Mouse (Mus musculus) forebrain, embryonic 15.5 days (tissue): ENCODE data around the gene Cyp21a1. TPM values are rescaled to one million over a fixed set of nuclear protein-coding genes. Genes with fewer than 3 reads are reported as not detected.
"Not testable (repeated sequence)": the region's sequence is repeated elsewhere in the genome, so short reads cannot be mapped to it uniquely, and the experiment has no call there.

ENCODE experiments used
- ATAC-seq: fragments of 200-750 bp; cut with Nextera tagmentation; replicated peaks from 2 replicates; pipeline ENCODE4 v1.8.0; 2017; ENCODE audit warnings: mild to moderate bottlenecking, moderate TSS enrichment, moderate library complexity
- H3K27ac ChIP-seq: fragments of 300-500 bp; sonication (generic); replicated peaks from 2 replicates; pipeline ENCODE4 v1.5.1; 2015; ENCODE audit warnings: mild to moderate bottlenecking, inconsistent platforms
- H3K27me3 ChIP-seq: fragments of 300-500 bp; sonication (generic); 2 replicates; pipeline ENCODE4 v1.6.1; 2015; ENCODE audit warnings: inconsistent platforms
- H3K36me3 ChIP-seq: fragments of 300-500 bp; sonication (generic); 2 replicates; pipeline ENCODE4 v1.6.1; 2015; ENCODE audit warnings: mild to moderate bottlenecking, inconsistent platforms
- H3K4me1 ChIP-seq: fragments of 300-500 bp; sonication (generic); 2 replicates; pipeline ENCODE4 v1.6.1; 2015; ENCODE audit warnings: inconsistent platforms
- H3K4me2 ChIP-seq: fragments of 300-500 bp; sonication (generic); replicated peaks from 2 replicates; pipeline ENCODE4 v1.6.1; 2015; ENCODE audit warnings: mild to moderate bottlenecking, inconsistent platforms
- H3K4me3 ChIP-seq: fragments of 300-500 bp; sonication (generic); 2 replicates; pipeline ENCODE4 v1.5.1; 2015; ENCODE audit warnings: mild to moderate bottlenecking, inconsistent platforms
- H3K9ac ChIP-seq: fragments of 300-500 bp; sonication (generic); replicated peaks from 2 replicates; pipeline ENCODE4 v1.6.1; 2015; ENCODE audit warnings: mild to moderate bottlenecking, inconsistent platforms
- H3K9me3 ChIP-seq: fragments of 300-500 bp; sonication (generic); 2 replicates; pipeline ENCODE4 v1.6.1; 2016; ENCODE audit warnings: inconsistent platforms
- WGBS: fragments of 180-500 bp; shearing (Covaris S2); methylation state at CpG from one replicate; pipeline ENCODE4 v1.1.7; 2015; ENCODE audit warnings: mixed read lengths; 5-methylcytosine and 5-hydroxymethylcytosine counted together
- polyA plus RNA-seq: library from polyadenylated mRNA; unstranded; fragments of >200 nt; fragmentation: Nextera tagmentation; extraction: Ambion mirVana; gene quantifications from 2 replicates; pipeline ENCODE4 v1.2.1, GENCODE M21; 2015

Gene Cyp21a1
- polyA plus RNA-seq: not detected in 2 replicates

DNA sequence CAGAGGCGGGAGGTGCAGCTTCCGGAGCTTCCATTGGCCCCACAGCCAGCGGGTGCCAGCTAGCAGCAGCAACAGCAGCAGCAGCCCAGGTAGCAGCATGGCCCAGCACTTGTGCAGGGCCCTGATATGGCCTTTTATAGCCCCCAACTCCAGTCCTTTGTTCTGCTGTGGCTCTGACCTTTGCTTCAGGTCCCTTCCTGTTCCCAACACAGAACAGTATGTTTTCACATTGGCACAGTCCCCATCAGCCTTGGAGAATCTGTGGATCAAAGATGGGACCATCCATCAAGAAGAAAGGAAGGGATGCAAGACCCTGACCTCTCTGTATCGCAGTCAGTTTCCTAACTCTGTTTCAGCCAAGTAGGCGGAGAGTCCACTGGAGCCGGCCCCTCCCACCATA, at the start of gene Cyp21a1:
Gene Cyp21a1, minus strand, starts transcription at position 261 of the 400 bp plus-strand sequence.
- WGBS: 86% methylated on average over 5 of the region's 6 CpGs
- not testable (repeated sequence) for H3K9me3 ChIP-seq, H3K36me3 ChIP-seq, H3K4me3 ChIP-seq, H3K4me2 ChIP-seq, H3K27ac ChIP-seq, H3K27me3 ChIP-seq, H3K4me1 ChIP-seq, ATAC-seq, H3K9ac ChIP-seq

DNA sequence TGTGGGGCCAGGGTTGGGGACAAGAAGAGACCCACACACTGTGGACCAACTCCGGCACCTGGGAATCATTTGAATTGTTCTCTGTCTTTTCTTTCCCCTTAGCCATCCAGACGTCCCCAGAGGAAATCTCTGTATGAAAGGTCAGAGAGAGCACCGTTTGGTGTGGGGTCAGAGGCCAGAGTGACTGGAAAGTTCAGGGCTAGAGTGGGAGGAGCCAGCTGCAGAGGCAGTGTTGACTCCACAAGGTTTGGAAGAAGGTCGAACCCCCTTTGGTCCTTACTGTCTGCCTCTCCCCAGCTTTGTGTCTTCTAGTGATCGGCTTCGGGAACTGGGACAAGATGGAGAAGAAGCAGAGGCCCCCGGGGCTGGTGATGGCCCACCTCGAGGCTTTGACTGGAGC, 49.1 kb upstream of the Cyp21a1 start:
- WGBS: 81% methylated on average over 8 of the region's 8 CpGs
- no peak overlapping the region for H3K9ac ChIP-seq
- peaks cover 29% of the 10 kb centered on the region for H3K4me1 ChIP-seq
- peaks cover 40% of the 10 kb centered on the region for H3K36me3 ChIP-seq
- H3K9me3 ChIP-seq: no peaks in the 10 kb centered on the region
- H3K27ac ChIP-seq: no peak overlapping the region
- no peaks in the 10 kb centered on the region for H3K27me3 ChIP-seq
- ATAC-seq: no peak
- H3K4me3 ChIP-seq: no peak overlapping the region
- H3K4me2 ChIP-seq: no peak overlapping the region

DNA sequence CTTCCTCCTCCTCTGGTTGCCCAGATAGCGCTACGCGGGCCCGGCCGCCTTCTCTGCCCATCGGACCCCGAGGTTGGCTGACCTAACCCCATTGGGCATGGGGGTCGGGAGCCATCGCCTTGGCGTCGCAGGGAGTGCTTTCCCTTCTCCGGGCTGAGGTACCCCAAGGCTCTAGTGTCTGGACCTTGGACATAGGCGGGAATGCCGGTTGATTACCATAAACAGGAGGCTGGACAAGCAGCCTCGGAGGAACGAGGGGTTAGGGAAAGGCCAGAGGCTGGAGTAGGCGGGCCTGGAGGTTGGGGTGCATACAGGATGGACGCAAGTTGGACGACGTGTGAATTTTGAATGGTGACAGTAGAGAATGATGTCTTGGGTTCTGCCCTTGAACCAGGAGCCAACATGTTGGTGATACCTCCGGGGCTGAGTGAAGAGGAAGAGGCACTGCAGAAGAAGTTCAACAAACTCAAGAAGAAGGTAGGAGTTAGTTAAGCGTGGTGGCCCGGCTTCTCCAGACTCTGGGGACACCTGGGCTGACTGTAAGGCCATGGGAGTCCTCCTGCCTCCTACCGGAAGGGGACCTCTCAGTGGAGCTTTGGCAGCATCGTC, 46.3 kb upstream of the Cyp21a1 start:
- H3K9ac ChIP-seq: peak overlapping the region; percentile 87
- peak overlapping the region; percentile 88 for H3K4me3 ChIP-seq
- peaks cover 29% of the 10 kb centered on the region for H3K4me1 ChIP-seq
- peak overlapping the region; percentile 55; the same call in 1 of the 2 replicates for H3K27ac ChIP-seq
- H3K9me3 ChIP-seq: no peaks in the 10 kb centered on the region
- peak overlapping the region; percentile 97 for H3K4me2 ChIP-seq
- peak; percentile 51; the same call in 1 of the 2 replicates for ATAC-seq
- peaks cover 53% of the 10 kb centered on the region for H3K36me3 ChIP-seq
- no peaks in the 10 kb centered on the region for H3K27me3 ChIP-seq
- 1% methylated on average over 25 of the region's 25 CpGs for WGBS

DNA sequence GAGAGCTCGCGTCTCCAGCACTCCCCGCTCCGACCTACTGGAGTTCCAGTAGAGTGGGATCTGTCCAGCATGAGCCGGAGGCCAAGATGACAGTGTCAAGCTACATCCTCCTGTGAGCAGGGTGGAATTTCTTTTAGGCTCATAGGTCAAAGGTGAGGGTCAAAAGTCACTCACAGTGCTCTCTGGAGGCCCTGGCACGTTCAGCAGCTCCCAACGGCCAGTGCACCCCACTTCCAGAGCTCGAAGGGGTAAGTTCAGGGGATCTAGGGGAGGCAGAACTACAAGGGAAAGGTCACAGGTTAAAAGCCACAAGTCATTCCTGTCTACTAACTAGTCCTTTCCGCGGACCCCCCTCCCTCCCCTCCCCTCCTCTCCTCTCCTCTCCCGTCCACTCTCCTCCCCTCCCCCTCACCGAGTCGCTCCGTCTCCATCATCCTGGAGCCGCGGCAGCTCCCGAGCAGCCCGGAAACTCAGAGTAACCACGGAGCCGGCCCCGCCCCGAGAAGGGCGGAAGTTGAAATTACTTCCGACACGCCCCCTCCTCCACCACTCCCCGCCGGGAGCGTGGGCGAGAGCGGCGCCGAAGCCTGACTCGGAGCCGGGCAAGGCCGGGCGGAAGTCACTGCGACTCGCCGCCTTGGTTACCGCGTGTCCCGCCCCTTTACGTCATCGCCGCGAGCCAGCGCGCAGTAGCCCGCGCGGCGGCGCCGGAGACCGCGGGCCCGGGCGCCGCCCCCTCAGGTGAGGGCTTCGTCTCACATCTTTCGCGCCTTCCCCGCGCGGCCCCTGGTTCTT, 45.6 kb upstream of the Cyp21a1 start, which contains the start of the genes Skiv2l and Nelfe:
Gene Skiv2l, minus strand, starts transcription at position 489 of the 795 bp plus-strand sequence.
Gene Nelfe, plus strand, starts transcription at position 670 of the 795 bp plus-strand sequence.
- ATAC-seq: peak; percentile 98
- Histone ChIP-seq H3K27me3 (no peaks in the 10 kb centered on the region), H3K4me3 (peak within 1 kb of the TSS; percentile 88), H3K36me3 (peaks cover 55% of the 10 kb centered on the region), H3K4me2 (peak within 1 kb of the TSS; percentile 97), H3K9me3 (no peaks in the 10 kb centered on the region), H3K9ac (peak within 1 kb of the TSS; percentile 87), H3K27ac (peak within 1 kb of the TSS; percentile 55; the same call in 1 of the 2 replicates), H3K4me1 (peaks cover 29% of the 10 kb centered on the region)
- under 1% methylated on average over 61 of the region's 65 CpGs for WGBS

DNA sequence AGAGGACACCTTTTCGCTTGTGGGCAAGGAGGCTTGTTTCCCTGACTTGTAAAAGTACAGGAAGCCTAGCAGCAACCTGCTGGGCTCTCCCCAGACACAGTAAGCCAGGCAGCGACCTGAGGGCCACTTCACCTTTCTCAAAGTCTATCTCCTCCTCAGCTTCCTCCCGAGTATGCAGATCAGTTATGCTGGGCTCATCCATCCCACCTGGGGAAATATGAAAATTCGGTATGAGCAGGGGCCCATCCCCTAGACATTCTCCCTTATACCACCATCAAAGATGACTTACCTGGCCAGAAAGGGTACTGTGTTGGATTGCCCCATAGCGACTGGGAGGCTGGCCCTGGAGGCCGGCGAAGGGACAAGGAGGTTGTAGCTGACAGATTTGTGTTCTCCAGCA, 43.3 kb upstream of the Cyp21a1 start:
- peaks cover 55% of the 10 kb centered on the region for H3K36me3 ChIP-seq
- WGBS: 89% methylated on average over 7 of the region's 7 CpGs
- no peak overlapping the region for H3K4me2 ChIP-seq
- H3K9me3 ChIP-seq: no peaks in the 10 kb centered on the region
- peaks cover 29% of the 10 kb centered on the region for H3K4me1 ChIP-seq
- ATAC-seq: no peak
- no peaks in the 10 kb centered on the region for H3K27me3 ChIP-seq
- no peak overlapping the region for H3K9ac ChIP-seq
- no peak overlapping the region for H3K4me3 ChIP-seq
- H3K27ac ChIP-seq: no peak overlapping the region

DNA sequence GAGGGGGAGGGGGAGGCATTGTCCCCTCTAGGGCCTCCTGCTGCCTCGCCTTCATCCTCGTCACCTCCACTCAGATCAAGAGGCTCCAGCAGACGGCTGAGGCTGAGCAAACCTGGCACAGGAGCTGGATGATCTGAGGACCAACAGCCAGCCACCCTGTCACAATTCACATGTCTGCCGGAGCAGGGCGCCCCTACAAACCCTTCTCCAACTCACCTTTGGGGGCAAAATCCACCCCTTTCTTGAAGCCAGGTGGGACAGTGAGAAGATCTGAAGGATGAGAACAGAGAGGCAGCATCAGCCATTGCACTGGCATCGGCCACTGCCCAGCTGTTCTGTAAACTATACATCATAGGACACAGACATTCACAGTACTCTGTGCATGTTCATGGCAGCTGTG, 42.8 kb upstream of the Cyp21a1 start:
- 89% methylated on average over 6 of the region's 6 CpGs for WGBS
- peaks cover 54% of the 10 kb centered on the region for H3K36me3 ChIP-seq
- no peaks in the 10 kb centered on the region for H3K9me3 ChIP-seq
- H3K4me1 ChIP-seq: peaks cover 29% of the 10 kb centered on the region
- no peak overlapping the region for H3K4me2 ChIP-seq
- ATAC-seq: no peak
- H3K27ac ChIP-seq: no peak overlapping the region
- H3K27me3 ChIP-seq: no peaks in the 10 kb centered on the region
- H3K4me3 ChIP-seq: no peak overlapping the region
- no peak overlapping the region for H3K9ac ChIP-seq

DNA sequence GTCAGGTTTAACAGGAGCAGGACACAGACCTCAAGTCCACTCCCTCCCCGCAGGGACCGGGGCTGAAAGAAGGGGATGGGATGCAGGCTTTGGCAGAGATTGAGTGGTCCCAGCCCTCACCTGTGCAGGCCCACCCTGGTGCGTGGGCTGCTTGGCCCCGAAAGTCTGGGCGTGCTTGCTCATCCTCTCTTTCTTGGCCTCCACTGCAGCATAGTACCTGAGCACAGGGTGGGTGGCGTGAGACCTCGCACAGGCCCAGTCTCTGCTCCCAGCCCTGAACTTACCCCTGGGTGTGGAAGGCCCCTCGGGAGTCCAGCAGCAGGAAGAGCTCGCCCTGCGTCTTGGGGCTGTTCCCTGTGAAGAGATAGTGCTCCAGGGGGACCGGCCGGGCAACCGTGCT, 40.5 kb upstream of the Cyp21a1 start:
- ATAC-seq: no peak
- Histone ChIP-seq H3K4me3 (no peak overlapping the region), H3K36me3 (peaks cover 74% of the 10 kb centered on the region), H3K27me3 (no peaks in the 10 kb centered on the region), H3K4me2 (no peak overlapping the region), H3K27ac (no peak overlapping the region), H3K4me1 (peaks cover 12% of the 10 kb centered on the region), H3K9ac (no peak overlapping the region), H3K9me3 (no peaks in the 10 kb centered on the region)
- 93% methylated on average over 13 of the region's 13 CpGs for WGBS

DNA sequence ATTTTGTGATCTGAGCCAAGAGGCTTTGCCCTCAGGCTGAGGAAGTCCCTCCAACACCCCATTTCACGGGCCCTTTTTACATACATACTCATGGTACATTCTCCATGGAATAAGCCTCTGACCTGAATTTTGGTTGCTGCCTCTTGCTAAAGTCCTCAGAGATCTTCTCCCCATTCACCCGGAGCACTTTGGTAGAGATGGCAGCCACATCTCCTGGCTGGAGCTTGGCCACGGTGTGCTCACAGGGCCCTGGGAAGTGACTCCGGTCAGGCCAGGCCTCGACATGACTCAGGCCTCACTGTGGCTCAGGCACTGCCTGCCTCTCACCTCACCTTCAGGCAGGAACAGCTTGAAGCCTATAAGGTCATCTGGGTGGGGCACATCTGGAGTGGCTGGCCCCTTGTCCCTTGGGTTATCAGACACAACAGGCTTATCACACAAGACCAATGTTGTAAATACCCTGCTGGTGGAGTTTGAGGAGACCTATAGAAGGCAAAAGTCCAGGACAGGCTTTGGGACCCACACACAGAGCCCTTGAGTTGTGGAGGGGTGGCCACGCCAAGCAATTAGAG, 36.5 kb upstream of the Cyp21a1 start:
- H3K36me3 ChIP-seq: peaks cover 64% of the 10 kb centered on the region
- no peak overlapping the region for H3K9ac ChIP-seq
- H3K4me2 ChIP-seq: no peak overlapping the region
- H3K4me3 ChIP-seq: no peak overlapping the region
- peaks cover 21% of the 10 kb centered on the region for H3K4me1 ChIP-seq
- H3K27ac ChIP-seq: no peak overlapping the region
- no peaks in the 10 kb centered on the region for H3K9me3 ChIP-seq
- no peak for ATAC-seq
- 87% methylated on average over 6 of the region's 6 CpGs for WGBS
- no peaks in the 10 kb centered on the region for H3K27me3 ChIP-seq

DNA sequence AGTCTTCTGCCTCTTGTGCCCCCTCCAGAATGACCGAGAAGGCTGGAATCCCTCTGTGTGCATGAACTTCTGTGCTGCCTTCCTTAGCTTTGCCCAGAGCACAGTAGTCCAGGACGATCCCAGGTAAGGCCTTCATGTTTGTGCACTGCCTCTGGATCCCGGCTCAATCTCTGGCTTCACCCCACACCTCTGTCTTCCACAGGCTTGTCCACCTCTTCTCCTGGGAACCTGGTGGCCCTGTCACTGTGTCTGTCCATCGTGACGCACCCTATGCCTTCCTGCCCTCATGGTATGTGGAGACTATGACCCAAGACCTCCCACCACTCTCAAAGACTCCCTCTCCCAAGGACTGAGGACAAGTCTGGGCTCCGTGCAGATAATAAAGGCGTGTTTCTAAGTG, 34.4 kb upstream of the Cyp21a1 start:
- Histone ChIP-seq H3K27me3 (no peaks in the 10 kb centered on the region), H3K4me2 (no peak overlapping the region), H3K4me1 (peaks cover 30% of the 10 kb centered on the region), H3K4me3 (0 out of 2 replicates have a peak overlapping the region, but pooled peaks have one; percentile 1), H3K27ac (no peak overlapping the region), H3K9me3 (no peaks in the 10 kb centered on the region), H3K9ac (no peak overlapping the region), H3K36me3 (peaks cover 52% of the 10 kb centered on the region)
- no peak for ATAC-seq
- WGBS: 89% methylated on average over 7 of the region's 7 CpGs

DNA sequence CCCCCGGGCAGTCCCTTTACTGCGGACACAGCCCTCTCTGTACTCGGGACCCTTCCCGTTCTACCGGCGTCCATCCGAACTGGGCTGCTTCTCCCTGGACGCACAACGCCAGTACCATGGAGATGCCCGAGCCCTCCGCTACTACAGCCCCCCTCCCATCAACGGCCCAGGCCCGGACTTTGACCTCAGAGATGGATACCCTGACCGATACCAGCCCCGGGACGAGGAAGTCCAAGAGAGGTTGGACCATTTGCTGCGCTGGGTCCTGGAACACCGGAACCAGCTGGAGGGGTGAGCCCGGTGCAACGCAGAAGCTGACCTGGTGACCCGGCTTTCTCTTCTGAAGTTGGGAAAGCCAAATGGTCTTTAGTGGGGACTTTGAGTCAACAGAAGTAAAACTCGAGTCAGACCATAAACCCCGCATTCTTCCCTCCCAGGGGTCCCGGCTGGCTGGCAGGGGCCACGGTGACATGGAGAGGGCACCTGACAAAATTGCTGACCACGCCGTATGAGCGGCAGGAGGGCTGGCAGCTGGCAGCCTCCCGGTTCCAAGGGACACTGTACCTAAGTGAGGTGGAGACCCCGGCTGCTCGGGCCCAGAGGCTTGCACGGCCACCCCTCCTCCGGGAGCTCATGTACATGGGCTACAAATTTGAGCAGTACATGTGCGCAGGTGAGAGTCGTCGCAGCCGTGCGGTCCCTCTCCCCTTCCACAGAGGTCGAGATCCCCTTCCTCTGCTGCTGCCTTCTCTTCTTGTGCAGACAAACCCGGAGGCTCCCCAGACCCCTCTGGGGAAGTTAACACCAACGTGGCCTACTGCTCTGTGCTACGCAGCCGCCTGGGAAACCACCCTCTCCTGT, 33.3 kb upstream of the Cyp21a1 start:
- peak; percentile 17; the same call in 1 of the 2 replicates for ATAC-seq
- H3K4me2 ChIP-seq: peak overlapping the region; percentile 87
- H3K9ac ChIP-seq: peak overlapping the region; percentile 71
- H3K4me3 ChIP-seq: peak overlapping the region; percentile 80
- no peaks in the 10 kb centered on the region for H3K9me3 ChIP-seq
- H3K36me3 ChIP-seq: peaks cover 44% of the 10 kb centered on the region
- H3K27me3 ChIP-seq: no peaks in the 10 kb centered on the region
- peaks cover 30% of the 10 kb centered on the region for H3K4me1 ChIP-seq
- peak overlapping the region; percentile 87 for H3K27ac ChIP-seq
- WGBS: 42% methylated on average over 43 of the region's 43 CpGs

DNA sequence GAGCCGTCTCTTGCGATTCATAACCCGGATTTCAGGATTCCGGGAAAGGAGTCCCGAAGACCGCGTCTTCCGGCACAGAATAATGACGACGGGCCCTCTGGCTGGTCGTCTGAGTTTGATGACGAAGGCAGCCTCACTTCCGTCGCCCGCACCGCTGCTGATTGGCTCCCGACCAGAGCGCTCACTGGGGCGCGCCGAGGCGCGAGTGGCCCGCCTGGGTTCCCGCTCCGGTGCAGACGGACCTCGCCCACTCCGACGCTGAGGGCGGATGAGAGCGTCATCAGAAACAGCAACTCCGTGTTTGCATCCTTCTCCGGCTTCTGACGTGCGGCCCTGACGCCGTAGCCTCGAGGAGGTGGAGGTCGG, 32.5 kb upstream of the Cyp21a1 start, which contains the start of the genes Stk19 and Dxo:
Gene Stk19, minus strand, starts transcription at position 90 of the 366 bp plus-strand sequence.
Gene Dxo, plus strand, starts transcription at position 164 of the 366 bp plus-strand sequence.
- WGBS: under 1% methylated on average over 40 of the region's 40 CpGs
- peak; percentile 90 for ATAC-seq
- Histone ChIP-seq H3K4me1 (peaks cover 30% of the 10 kb centered on the region), H3K4me2 (peak within 1 kb of the TSS; percentile 98), H3K36me3 (peaks cover 42% of the 10 kb centered on the region), H3K9me3 (no peaks in the 10 kb centered on the region), H3K27me3 (no peaks in the 10 kb centered on the region), H3K9ac (peak within 1 kb of the TSS; percentile 71), H3K4me3 (peak within 1 kb of the TSS; percentile 80), H3K27ac (peak within 1 kb of the TSS; percentile 87)
